Mouse (Mus musculus) liver, embryonic 14.5 days (tissue): ENCODE results near the gene Dusp28.

ENCODE experiments used
- CTCF ChIP-seq: IDR thresholded peaks from 2 replicates; pipeline ENCODE4 v1.5.1; 2016; ENCODE audit warnings: antibody characterized with exemption, low read depth, control low read depth
- EP300 ChIP-seq: IDR thresholded peaks from 2 replicates; pipeline ENCODE4 v1.6.1; 2016; ENCODE audit warnings: antibody characterized with exemption, low read depth

DNA sequence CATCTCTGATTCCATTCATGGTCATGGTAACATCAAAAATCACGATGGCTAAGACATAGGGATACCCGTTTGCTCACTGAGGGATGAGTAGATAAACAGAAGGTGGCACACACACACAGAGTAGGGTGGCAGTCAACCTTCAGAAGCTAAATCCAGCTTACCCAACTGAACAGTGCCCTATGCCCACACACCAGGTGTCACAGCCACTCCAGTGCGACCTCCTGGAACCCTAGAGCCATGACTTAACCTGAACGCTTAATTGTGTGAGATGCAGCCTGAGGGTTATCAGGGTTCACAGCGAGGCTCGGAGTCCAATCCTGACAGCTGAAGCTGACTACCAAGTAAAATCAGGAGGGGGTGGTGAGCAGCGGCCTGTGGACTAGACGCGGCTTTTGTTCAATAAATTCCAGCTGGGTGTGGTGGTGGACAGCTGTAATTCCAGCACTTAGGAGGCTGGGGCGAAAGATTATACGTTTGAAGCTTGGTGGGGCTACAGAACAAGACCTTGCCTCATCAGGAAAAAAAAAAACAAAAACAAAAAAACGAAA is 29.3 kb upstream of the Dusp28 start:
- TF ChIP-seq CTCF (no peak), EP300 (no peak)
